Mouse (Mus musculus) brown adipose tissue, adult 24 weeks (tissue): ENCODE results near the gene Gnptab. TPM values are rescaled to one million over a fixed set of nuclear protein-coding genes. Genes with fewer than 3 reads are reported as not detected.

Experiments used
- H3K27ac ChIP-seq: fragments of 200-500 bp; replicated peaks from 2 replicates; pipeline ENCODE4 v1.5.1; 2012; ENCODE audit warnings: low read depth, mild to moderate bottlenecking, low read length
- H3K4me1 ChIP-seq: fragments of 200-500 bp; 2 replicates; pipeline ENCODE4 v1.6.1; 2012; ENCODE audit warnings: low read length, mixed read lengths; ENCODE audit not compliant: control insufficient read depth, insufficient read depth, insufficient read length
- H3K4me3 ChIP-seq: fragments of 200-500 bp; 2 replicates; pipeline ENCODE4 v1.5.1; 2012; ENCODE audit warnings: low read depth, mild to moderate bottlenecking, low read length, moderate library complexity; ENCODE audit not compliant: insufficient read depth
- polyA plus RNA-seq: library from polyadenylated mRNA; stranded (reverse); fragments of >200 nt; gene quantifications from 2 replicates; pipeline ENCODE4 v1.2.4, GENCODE M21; 2012; ENCODE audit not compliant: missing spikeins, insufficient read depth, insufficient read length

Gene Gnptab
- polyA plus RNA-seq, 1 experiment = 30.1 TPM

DNA sequence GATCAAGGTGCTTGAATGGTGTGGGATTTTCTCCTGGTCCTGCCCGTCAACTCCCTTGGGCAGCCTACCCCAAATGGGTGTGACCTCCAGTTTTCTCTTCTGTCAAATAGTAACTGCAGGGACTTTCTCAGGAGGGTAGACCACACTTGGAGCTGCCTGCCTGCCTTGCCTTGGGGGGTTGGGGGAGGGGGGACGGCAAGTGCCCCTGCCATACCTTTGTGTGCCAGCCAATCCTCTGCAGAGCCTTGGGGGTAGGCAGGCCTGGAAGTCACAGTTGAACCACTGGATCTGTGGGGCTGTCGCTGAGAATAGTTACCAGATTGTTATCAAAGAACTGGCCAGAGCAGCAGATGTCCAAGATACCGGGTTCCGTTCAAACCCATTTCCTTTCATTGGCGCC, 7.3 kb downstream of the Gnptab start:
- H3K27ac ChIP-seq = no peak overlapping the region
- H3K4me1 ChIP-seq = peaks cover 11% of the 10 kb centered on the region
- H3K4me3 ChIP-seq = no peak overlapping the region

GRCm38 (mm10) chr10:88389576-88389975, 10.6 kb downstream of the Gnptab start:
- Histone ChIP-seq H3K4me3 (no peak overlapping the region), H3K4me1 (peaks cover 6% of the 10 kb centered on the region), H3K27ac (no peak overlapping the region)

DNA sequence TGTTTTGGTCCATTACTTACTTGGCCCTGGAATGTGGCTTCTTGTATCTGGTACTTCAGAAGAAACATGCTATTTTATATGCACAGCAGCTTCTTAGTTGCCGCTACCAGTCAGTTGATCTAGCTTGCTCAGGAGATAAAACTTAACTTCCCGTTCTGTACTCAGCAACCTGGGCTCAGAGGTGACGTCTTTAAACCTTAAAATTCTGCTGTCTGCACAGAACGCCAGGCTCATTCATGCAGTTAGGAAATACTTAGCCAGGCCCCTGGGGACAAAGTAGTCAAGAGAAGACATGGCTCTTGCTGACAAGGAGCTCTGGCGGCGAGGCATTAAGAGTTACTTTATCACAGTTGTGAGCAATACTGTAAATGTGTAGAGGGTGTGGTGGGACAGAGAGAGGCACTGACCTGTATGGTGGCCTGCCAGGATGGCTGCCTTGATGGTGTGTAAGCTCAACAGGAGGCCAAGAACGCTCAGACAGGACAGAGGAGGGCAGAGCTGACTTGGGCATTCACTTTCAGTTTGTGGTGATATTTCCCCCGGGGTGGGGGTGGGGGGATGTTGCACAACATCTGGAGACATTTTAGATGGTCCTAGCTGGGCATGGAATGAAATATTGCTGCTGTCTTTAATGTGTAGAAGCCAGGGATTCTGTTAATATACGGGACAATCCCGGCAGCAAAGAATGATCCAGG, 11.3 kb downstream of the Gnptab start:
- Histone ChIP-seq H3K4me1 (peaks cover 6% of the 10 kb centered on the region), H3K27ac (peak overlapping the region; percentile 84), H3K4me3 (peak overlapping the region; percentile 49)

DNA sequence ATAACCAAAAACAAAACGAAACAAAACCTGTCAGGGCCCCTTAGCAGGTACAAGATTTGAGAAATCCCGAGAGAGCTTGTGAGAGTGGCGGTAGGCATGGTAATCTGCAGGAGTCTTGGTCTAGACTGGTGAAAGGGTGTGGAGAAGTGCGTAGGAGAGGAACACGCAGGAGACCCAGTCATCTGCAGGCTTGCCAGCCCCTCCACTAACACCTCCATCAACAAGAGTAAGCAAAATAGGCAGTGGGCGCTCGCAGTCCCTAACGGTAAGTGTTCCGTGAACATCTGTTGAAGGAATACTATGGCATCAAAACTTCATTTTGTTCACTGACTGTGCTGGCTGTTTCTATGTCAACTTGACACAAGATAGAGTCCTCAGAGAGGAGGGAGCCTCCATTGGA, 12.6 kb downstream of the Gnptab start:
- Histone ChIP-seq H3K4me3 (no peak overlapping the region), H3K4me1 (peaks cover 4% of the 10 kb centered on the region), H3K27ac (no peak overlapping the region)

DNA sequence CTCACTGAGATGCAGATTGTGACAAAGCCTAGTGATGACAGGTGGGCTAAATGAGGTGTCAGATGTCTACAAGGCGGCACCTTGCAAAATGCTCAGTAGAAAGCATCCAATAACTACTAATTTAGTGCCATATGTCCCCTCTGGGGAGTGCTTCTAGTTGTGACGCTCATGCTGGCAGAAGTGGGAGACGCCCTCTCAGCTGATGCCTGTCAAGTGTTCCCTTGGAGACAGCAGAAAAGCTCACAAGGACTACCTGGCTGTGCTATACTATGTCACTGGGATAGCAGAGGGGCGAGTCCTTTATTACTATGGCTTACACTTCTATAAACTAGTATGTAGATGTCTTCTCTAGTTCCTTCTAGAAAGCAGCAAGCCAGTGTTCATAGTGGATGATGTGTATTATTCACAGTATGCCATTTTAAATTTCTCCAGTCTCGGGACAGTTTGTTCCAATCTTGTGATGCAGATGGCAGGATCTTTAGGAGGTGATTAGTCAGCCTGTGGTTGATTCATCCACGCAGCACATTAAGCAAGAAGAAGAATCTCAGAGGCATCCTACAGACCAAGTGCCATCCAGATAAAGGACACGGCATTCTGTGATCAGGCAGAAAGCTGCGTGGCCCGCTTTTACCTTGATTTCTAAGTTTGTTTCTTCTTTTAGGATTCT, 13.4 kb downstream of the Gnptab start:
- Histone ChIP-seq H3K4me1 (peaks cover 4% of the 10 kb centered on the region), H3K4me3 (no peak overlapping the region), H3K27ac (no peak overlapping the region)

GRCm38 (mm10) chr10:88398668-88399243, 19.8 kb downstream of the Gnptab start:
- no peak overlapping the region for H3K27ac ChIP-seq
- no peaks in the 10 kb centered on the region for H3K4me1 ChIP-seq

DNA sequence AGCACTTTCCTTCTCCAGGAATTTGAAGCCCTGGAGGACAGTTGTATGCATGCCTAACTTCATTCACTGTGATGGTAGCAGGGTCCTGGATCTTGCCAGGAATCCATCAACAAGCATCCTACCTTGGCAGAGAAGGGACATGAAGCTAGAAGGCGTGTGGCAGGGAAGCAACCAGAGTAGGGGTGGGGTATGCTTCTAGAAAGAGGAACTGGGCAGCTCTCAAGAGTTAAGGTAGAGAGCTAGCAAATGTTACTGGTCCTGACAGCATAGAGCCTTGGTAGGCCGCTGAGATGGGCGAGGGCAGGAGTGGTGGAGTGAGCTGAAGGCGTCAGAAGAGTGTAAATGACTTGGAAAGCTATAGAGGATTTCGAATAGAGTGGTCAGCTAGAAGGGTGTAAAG, 20.3 kb downstream of the Gnptab start:
- no peak overlapping the region for H3K27ac ChIP-seq
- H3K4me1 ChIP-seq = no peaks in the 10 kb centered on the region
- no peak overlapping the region for H3K4me3 ChIP-seq

More at GRCm38 (mm10) chr10:88398668-88399243, 19.8 kb downstream of the Gnptab start:
- H3K4me3 ChIP-seq = no peak overlapping the region

GRCm38 (mm10) chr10:88403021-88403420, 24.1 kb downstream of the Gnptab start:
- no peak overlapping the region for H3K27ac ChIP-seq
- no peak overlapping the region for H3K4me3 ChIP-seq
- no peaks in the 10 kb centered on the region for H3K4me1 ChIP-seq

DNA sequence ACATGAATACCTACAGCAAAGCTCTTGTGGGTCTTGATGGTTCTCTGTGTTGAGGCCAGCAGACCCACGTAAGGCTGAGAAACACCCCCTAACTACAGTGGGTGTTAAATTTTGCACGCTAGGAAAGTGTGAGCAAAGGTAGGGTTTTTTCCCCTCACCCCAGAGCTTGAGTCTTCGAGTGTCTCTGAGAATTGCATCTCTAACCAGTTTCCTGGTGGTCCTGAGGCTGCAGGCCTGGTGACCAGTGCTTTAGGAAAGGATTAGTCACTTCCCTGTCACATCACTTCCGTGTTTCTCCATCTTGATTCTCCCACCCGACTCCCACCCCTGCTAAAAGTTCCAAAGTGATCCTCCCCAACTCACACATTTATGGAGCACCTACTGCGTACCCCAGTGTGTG, 25.3 kb downstream of the Gnptab start:
- Histone ChIP-seq H3K4me3 (no peak overlapping the region), H3K27ac (no peak overlapping the region), H3K4me1 (no peaks in the 10 kb centered on the region)

DNA sequence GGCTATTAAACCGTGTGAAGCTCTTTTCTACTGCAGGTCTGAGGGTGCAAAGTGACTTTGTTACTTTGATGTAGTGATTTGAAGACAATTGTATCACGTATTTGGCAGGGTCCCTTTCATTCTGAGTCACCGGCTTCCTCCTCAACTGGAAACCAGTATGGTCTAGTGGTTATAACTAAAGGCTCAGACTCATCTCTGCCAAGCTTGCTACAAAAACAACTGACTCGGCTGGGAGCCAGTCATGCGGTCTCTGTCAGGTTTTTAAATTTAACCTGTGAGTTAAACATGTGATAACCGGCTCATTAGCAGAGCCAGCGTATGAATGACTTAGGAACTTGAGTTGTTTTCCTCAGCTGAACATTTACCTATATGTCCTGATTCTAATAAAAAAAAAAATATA, 26.9 kb downstream of the Gnptab start:
- Histone ChIP-seq H3K4me1 (no peaks in the 10 kb centered on the region; the same call in 1 of the 2 replicates), H3K27ac (no peak overlapping the region), H3K4me3 (no peak overlapping the region)

DNA sequence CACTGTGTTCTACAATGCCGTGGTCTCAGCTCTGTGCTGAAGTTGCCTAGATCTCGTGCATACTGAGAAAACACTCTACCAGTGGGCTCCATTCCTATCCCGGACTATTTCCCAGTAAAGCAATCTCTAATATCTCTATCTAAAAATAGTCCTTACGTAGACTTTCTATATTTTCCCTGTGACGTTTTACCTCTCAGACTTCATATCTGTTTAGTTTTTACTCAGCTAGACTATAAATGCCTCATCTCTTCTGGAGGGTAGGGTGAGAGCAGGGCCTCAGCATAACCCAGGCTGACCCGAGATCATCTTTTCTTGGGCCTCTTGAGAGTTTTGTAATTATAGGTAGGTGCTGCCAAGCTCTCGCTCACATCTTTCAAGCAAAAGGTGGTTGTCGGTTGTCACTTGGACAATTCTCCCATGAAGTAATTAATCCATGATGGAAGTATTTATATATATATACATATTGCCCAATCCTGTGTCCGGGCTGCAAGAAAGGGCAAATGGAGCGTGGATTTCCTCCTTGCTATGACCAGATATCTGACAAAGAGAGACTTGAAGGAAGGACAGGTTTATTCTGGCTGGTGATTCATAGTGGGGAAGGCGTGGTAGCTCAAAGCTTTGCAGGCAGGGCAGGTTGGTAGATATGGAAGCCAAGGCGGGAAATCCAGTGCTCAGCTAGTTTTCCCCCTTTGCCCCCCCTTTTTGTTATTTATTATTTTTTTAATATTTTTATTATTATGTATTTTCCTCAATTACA, 29.1 kb downstream of the Gnptab start:
- peaks cover 2% of the 10 kb centered on the region; the same call in 1 of the 2 replicates for H3K4me1 ChIP-seq
- H3K4me3 ChIP-seq = no peak overlapping the region
- H3K27ac ChIP-seq = no peak overlapping the region

DNA sequence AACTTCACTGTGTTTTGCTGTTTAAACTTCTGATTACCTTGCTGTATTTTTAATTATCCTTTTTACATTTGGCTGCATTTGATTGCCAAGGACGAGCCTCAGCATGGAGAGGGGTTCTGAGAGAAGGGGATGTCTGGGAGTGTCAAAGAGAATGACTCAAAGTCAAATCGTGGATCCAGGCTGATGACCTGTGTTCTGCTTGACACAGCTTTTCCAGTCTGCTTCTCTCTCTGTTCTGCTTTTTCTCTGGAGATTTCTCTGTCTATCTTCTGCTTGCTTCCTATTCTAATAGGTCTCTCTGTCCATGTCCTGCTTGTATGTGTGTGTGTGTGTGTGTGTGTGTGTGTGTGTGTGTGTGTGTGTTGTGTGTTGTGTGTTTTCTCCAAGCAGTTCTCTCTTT, 30.8 kb downstream of the Gnptab start:
- peaks cover 2% of the 10 kb centered on the region; the same call in 1 of the 2 replicates for H3K4me1 ChIP-seq
- H3K4me3 ChIP-seq = no peak overlapping the region
- no peak overlapping the region for H3K27ac ChIP-seq

GRCm38 (mm10) chr10:88412290-88412995, 33.5 kb downstream of the Gnptab start:
- no peak overlapping the region for H3K4me3 ChIP-seq
- no peak overlapping the region for H3K27ac ChIP-seq
- peaks cover 2% of the 10 kb centered on the region; the same call in 1 of the 2 replicates for H3K4me1 ChIP-seq

DNA sequence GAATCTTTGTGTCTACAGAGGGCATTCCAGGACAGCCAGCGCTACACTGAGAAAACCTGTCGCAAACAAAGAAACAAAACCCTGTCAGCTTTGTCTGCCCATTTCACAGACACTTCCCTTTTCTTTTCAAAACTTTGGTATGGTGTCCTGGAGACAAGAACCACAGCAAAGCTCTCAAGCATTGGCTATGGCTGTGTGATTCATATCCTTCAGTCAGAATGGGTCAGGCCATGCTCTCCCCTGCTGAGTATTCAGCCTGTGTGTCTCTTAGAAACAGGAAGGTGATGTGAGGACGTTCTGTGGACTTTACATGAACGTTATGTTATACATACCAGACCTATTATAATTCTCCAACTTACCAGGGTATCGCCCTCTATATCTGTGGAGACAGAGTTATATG, 38.8 kb downstream of the Gnptab start:
- no peak overlapping the region for H3K27ac ChIP-seq
- no peak overlapping the region for H3K4me3 ChIP-seq
- no peaks in the 10 kb centered on the region for H3K4me1 ChIP-seq

GRCm38 (mm10) chr10:88420141-88420541, 41.2 kb downstream of the Gnptab start:
- Histone ChIP-seq H3K4me1 (no peaks in the 10 kb centered on the region), H3K27ac (0 out of 2 replicates have a peak overlapping the region, but pooled peaks have one; percentile 29), H3K4me3 (no peak overlapping the region)
